Mouse (Mus musculus) thymus, postnatal 14 days (tissue): ENCODE measurements around the gene Lmtk2.

Experiments
- DNase-seq: peaks from one replicate; pipeline ENCODE4 v3.0.0; 2021

Gene Lmtk2

GRCm38 (mm10) chr5:144182542-144183247 is 82.5 kb downstream of the Lmtk2 start:
- DNase-seq = no peak

- DNase-seq = no peak
These were observed 83.0 kb downstream of the Lmtk2 start for GRCm38 (mm10) chr5:144183248-144183559.

- DNase-seq = no peak
These were observed 83.6 kb downstream of the Lmtk2 start for GRCm38 (mm10) chr5:144183647-144184335.

GRCm38 (mm10) chr5:144184350-144185045 is 84.3 kb downstream of the Lmtk2 start:
- DNase-seq = no peak

GRCm38 (mm10) chr5:144188422-144188821 is 88.2 kb downstream of the Lmtk2 start:
- no peak for DNase-seq

GRCm38 (mm10) chr5:144189327-144189726 is 89.1 kb downstream of the Lmtk2 start:
- no peak for DNase-seq

GRCm38 (mm10) chr5:144189950-144190583 is 89.8 kb downstream of the Lmtk2 start, which contains the start of gene Bhlha15:
Gene Bhlha15 (plus strand): TSS chr5:144190286.
- DNase-seq = peak; percentile 83

GRCm38 (mm10) chr5:144191026-144191425 is 90.8 kb downstream of the Lmtk2 start:
- no peak for DNase-seq

GRCm38 (mm10) chr5:144192673-144193072 is 92.4 kb downstream of the Lmtk2 start:
- no peak for DNase-seq

- DNase-seq = no peak
These were observed 94.2 kb downstream of the Lmtk2 start for GRCm38 (mm10) chr5:144194416-144194815.

- no peak for DNase-seq
These were observed 95.3 kb downstream of the Lmtk2 start for GRCm38 (mm10) chr5:144195567-144195966.

GRCm38 (mm10) chr5:144200616-144201015 is 100.4 kb downstream of the Lmtk2 start:
- DNase-seq = no peak

GRCm38 (mm10) chr5:144202430-144202829 is 102.2 kb downstream of the Lmtk2 start:
- no peak for DNase-seq

- no peak for DNase-seq
These were observed 103.2 kb downstream of the Lmtk2 start for GRCm38 (mm10) chr5:144203398-144203959.

GRCm38 (mm10) chr5:144204303-144204702 is 104.1 kb downstream of the Lmtk2 start:
- DNase-seq = no peak

- no peak for DNase-seq
These were observed 104.7 kb downstream of the Lmtk2 start for GRCm38 (mm10) chr5:144204911-144205310.

GRCm38 (mm10) chr5:144206069-144206468 is 105.8 kb downstream of the Lmtk2 start:
- no peak for DNase-seq

GRCm38 (mm10) chr5:144207478-144207877 is 107.2 kb downstream of the Lmtk2 start:
- DNase-seq = peak; percentile 41

- peak; percentile 66 for DNase-seq
These were observed 114.2 kb downstream of the Lmtk2 start for GRCm38 (mm10) chr5:144214453-144214852.

- peak; percentile 30 for DNase-seq
These were observed 115.8 kb downstream of the Lmtk2 start for GRCm38 (mm10) chr5:144215992-144216391.

- no peak for DNase-seq
These were observed 117.8 kb downstream of the Lmtk2 start for GRCm38 (mm10) chr5:144218061-144218460.

- DNase-seq = no peak
These were observed 119.1 kb downstream of the Lmtk2 start for GRCm38 (mm10) chr5:144219306-144219705.

- no peak for DNase-seq
These were observed 119.7 kb downstream of the Lmtk2 start for GRCm38 (mm10) chr5:144219936-144220335.
